Mouse (Mus musculus): ENCODE measurements around the gene Zfp740.

The Zfp740 gene

DNA sequence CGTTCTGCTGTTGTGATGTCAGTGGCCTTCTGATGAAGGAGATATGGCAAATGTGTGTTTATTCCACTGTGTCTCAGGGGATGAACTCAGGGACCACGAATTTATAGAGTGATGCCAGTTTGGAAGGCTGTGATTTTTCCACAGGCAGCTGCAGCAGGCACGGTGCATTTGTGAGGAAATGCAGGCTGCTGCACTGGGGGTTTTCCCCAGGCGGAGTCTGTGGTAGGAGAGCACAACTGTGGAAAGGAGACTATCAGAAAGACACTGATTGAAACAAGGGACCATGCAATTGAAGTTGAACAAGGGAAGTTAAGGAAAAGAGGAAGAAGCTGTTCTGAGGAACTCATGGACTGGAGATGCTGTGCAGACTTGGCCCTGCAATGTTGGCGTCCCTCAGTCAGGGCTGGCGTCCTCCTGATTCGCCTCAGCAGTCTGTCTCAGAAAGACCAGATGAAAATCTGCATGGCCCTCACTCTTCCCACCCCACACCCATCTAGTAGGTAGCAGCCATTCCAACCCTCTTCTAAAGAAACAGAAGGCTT lies 10.7 kb upstream of the Zfp740 start:
- no peak for DNase-seq (ENCODE audit: low read depth, low spot score)

- no peak for DNase-seq (ENCODE audit: low read depth, low spot score)
Observed at GRCm38 (mm10) chr15:102192820-102193386, 10.1 kb upstream of the Zfp740 start.

GRCm38 (mm10) chr15:102193652-102194051 lies 9.4 kb upstream of the Zfp740 start:
- DNase-seq (ENCODE audit: low read depth, low spot score): no peak

GRCm38 (mm10) chr15:102194439-102194838 lies 8.6 kb upstream of the Zfp740 start:
- no peak for DNase-seq (ENCODE audit: low read depth, low spot score)

GRCm38 (mm10) chr15:102195373-102195772 lies 7.7 kb upstream of the Zfp740 start:
- DNase-seq (ENCODE audit: low read depth, low spot score): no peak

DNA sequence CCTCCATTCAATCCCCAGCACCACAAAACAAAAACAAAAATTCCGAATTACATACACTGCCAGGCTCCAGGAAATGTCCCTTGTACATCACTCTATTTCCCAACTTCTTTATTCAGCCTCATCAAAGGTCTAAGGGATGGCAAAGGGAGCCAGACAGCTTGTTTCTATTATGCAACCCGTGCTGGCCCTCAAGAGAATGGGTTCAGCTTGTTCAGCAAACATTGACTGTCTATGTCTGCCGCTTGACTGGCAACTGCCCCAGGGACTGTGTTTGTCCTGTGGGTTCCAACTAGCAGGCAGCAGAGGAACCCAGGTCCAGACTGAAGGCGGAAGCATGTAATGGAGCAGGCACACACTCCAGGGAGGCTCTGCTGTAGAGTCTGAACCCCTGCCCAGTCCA lies 4.2 kb upstream of the Zfp740 start:
- no peak for DNase-seq (ENCODE audit: low read depth, low spot score)

GRCm38 (mm10) chr15:102203835-102204381 lies 859 bp downstream of the Zfp740 start:
- peak; percentile 72 for DNase-seq (ENCODE audit: low read depth, low spot score)

DNA sequence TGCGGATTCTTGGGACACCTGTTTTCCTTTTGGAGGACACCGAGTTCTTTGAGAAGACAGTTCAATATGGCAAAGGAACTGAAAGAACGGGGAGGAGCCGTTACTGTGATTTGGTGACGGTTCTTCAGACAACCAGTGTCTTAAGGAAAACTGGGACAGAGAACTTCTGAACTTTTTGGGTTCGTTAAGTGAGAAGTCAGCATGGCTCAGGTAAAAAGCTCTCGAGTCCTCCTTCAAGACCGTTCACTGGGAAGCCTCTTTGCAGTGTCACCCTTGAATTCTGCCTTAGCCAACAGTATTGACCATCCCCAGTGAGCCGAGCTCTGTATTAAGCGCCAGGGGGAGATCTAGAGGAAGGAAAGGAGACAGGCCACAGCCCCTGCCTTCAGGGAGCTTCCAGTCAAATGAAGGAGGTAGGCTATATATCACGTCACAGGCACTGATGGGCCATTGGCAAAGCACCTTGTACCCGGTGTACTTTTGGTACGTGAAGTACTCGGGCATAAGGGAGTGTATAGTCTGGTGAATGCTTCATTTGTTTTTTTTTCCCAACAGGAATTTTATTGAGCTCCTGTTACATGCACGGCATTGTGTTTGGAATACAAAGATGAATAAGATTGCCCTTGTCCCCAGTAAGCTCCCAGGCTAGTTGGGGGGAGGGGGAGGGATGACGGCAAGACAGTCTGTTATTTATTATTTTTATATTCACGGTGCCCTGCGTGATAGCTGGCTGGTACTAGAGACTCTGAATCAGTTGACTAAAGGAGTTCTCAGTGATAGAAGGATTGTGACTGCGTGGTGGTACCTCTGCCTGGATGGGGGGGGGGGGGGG lies 1.8 kb downstream of the Zfp740 start, which contains the start of gene Csad:
Csad (minus strand) TSS at position 51 of the 832 bp plus-strand sequence.
- peak; percentile 16 for DNase-seq (ENCODE audit: low read depth, low spot score)

GRCm38 (mm10) chr15:102205779-102206178 lies 2.7 kb downstream of the Zfp740 start:
- DNase-seq (ENCODE audit: low read depth, low spot score): no peak

- DNase-seq (ENCODE audit: low read depth, low spot score): no peak
Observed at GRCm38 (mm10) chr15:102207351-102207750, 4.3 kb downstream of the Zfp740 start.

DNA sequence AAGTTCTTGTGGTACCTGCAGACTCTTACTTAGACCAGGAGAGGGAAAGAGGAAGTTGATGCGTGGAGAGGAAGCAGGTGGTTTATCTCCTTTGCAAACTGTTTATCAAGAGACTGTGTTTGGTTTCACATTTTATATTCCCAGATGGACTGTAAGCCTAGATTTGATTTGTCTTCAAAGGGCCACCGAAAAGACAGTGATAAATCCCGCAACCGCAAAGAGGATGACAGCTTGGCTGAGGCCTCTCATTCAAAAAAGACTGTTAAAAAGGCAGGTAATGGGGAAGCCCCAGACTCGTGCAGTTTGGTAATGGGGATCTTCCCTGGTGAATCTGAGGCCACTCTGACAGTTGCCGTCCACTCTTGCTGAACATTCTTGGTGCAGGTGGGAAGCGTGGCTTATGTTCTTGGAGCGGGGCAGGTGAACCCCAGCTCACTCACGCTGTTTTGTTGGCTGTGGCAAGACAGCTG lies 5.1 kb downstream of the Zfp740 start:
- DNase-seq (ENCODE audit: low read depth, low spot score): no peak

GRCm38 (mm10) chr15:102209114-102209513 lies 6.1 kb downstream of the Zfp740 start:
- DNase-seq (ENCODE audit: low read depth, low spot score): no peak

DNA sequence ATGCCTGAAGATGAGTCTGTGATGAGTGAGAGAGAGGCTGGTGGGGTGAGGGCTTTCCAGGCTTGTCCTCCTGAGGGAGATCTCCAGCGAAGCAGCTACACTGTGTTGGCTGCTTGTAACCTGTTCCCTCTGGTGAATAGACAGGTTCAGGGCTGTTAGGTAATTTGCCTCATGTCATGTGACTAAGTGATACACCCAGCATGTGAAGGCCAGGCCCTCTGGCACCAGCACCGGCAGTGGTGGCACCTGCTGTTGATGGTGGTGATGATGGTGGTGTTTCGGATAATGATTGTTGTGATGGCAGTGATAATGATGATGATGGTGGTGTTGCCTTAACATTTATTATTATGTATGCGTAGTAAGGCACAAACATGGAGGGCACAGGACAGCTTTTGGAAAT lies 7.8 kb downstream of the Zfp740 start:
- DNase-seq (ENCODE audit: low read depth, low spot score): no peak

GRCm38 (mm10) chr15:102211895-102212294 lies 8.8 kb downstream of the Zfp740 start:
- no peak for DNase-seq (ENCODE audit: low read depth, low spot score)

DNA sequence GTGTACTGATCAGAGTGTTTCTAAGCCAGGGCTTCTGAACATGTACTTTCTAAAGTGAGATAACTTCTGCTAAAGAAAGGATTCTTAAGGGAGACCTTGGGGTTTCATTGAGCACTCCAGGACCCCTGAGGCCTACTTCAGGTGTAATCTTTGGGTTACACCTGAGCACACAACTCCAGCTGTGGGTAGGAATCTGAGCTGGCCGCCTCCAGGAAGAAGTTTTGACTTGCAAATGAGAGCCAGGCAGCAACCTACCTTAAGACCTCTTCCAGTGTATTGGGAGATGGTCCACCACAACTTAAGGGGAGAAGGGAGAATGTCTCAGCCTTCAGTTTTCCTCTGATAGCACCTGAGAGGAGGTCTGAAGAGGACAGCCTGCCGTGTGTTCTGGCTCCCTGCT lies 11.1 kb downstream of the Zfp740 start:
- no peak for DNase-seq (ENCODE audit: low read depth, low spot score)

- DNase-seq (ENCODE audit: low read depth, low spot score): no peak
Observed at GRCm38 (mm10) chr15:102215624-102216023, 12.6 kb downstream of the Zfp740 start.

GRCm38 (mm10) chr15:102216459-102217228 lies 13.6 kb downstream of the Zfp740 start:
- no peak for DNase-seq (ENCODE audit: low read depth, low spot score)

GRCm38 (mm10) chr15:102217325-102217724 lies 14.3 kb downstream of the Zfp740 start:
- no peak for DNase-seq (ENCODE audit: low read depth, low spot score)

DNA sequence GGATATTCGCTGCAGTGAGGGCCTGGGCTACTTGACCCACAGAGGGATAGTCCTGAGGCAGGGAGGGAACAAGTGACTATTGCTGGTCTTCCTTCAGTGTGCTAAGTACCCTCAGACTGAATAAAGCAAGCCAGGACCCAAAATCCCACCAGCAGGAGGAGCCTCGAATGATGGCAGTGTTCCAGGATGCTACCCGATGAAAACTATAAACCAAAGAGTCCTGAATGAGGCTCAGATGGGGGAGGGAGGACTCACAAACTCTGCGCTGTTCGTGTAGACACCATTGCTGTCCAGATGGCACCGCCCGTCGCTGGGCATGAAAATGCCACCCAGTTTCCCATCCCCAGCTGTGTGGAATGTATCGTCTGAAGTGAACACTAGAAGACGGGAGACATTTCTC lies 19.3 kb downstream of the Zfp740 start:
- no peak for DNase-seq (ENCODE audit: low read depth, low spot score)

- peak; percentile 79 for DNase-seq (ENCODE audit: low read depth, low spot score)
Observed at GRCm38 (mm10) chr15:102224186-102224991, 21.3 kb downstream of the Zfp740 start.
